Mouse (Mus musculus): ENCODE measurements around the gene Olfr275.
"Not testable (repeated sequence)": the region's sequence is repeated elsewhere in the genome, so short reads cannot be mapped to it uniquely, and the experiment has no call there.

Olfr275 gene
- long read RNA-seq, experiment 1 = 0 reads
- long read RNA-seq, experiment 2 = 0 reads

DNA sequence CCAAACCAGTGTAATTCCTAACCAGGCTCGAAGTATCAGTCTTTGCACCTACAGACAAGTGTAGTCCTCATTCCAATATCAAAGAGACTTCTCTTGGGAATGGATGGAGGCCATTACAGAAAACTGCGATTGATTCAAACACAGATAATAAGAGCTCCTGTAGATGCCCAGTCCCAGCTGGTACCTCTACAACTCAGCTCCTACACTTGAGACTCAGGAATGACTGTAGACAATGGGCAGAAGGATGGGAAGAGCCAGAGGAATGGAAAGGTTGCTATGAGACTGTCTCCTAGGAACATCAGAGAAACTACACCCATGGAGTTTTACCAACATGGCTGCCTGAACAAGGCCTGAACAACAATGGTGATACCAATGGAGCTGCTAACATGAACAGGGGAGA, at the start of gene Olfr275:
Gene Olfr275, plus strand, starts transcription at position 301 of the 400 bp plus-strand sequence.
- intact Hi-C loops (cut with DNase I) = no loop called here

- intact Hi-C loops (cut with DNase I) = no loop called here
These were observed 48.8 kb upstream of the Olfr275 start for GRCm38 (mm10) chr4:52765612-52766011.

DNA sequence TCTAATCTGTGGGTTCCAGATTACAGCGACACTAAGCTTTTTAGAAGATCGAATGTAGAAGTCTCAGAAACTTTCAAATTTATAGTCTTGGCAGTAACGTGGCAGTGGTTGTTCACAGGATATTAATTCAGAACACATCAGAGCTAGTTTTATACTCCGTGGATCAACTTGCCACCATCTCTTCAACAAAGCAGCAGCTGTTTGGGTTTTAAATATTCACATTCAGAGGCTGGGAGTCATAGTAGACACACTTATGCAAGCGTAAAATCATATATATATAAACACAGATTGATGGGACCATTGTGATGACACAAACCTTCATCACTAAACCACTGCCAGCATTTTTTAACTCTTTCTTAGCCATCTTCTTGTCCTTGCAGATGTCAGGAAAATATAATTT, 42.2 kb upstream of the Olfr275 start:
- intact Hi-C loops (cut with DNase I) = no loop called here

- intact Hi-C loops (cut with DNase I) = no loop called here
These were observed 14.4 kb upstream of the Olfr275 start for GRCm38 (mm10) chr4:52800013-52800412.

GRCm38 (mm10) chr4:52811871-52812270, 2.5 kb upstream of the Olfr275 start:
- intact Hi-C loops (cut with DNase I) = no loop called here

- intact Hi-C loops (cut with DNase I) = no loop called here
These were observed 7.0 kb downstream of the Olfr275 start for GRCm38 (mm10) chr4:52821375-52821774.

DNA sequence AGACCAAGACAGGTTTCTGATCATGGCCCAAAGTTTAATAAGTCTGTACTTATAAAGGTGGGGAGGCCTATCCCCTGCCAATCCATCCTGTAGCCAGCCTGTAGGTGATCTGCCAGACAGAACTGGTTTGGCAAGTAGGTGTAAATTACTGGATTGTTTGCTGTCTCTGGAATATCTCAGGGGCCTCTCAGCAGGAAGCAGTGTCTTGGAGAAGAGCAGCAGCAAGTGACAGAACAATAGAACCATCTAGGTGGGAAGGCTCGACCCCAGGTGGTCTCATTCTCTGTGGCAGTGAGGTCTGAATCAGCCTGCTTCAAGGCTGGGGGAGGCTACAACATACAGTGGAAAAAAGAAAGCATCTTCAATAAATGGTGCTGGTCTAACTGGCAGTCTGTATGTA, 31.0 kb downstream of the Olfr275 start:
- intact Hi-C loops (cut with DNase I) = not testable (repeated sequence)

GRCm38 (mm10) chr4:52849039-52849635, 34.7 kb downstream of the Olfr275 start:
- intact Hi-C loops (cut with DNase I) = no loop called here

DNA sequence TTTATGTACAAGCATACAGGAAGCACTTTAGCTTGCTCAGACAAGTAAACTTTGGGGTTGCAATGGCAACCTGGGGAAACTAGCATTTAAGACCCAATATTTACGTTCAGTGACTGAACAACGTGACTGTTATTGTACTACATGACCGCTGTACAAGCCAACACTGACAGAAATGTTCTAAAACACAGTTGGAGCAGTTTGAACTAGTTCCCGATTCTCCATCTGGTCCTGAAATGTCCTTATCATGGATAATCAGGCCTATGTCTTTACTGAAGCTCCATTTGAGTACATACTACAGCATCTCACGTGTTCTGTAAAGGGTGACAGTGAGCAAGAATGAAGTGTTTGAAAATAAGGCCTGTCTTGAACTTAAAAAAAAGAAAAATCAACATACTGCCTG, 35.3 kb downstream of the Olfr275 start:
- intact Hi-C loops (cut with DNase I) = no loop called here

DNA sequence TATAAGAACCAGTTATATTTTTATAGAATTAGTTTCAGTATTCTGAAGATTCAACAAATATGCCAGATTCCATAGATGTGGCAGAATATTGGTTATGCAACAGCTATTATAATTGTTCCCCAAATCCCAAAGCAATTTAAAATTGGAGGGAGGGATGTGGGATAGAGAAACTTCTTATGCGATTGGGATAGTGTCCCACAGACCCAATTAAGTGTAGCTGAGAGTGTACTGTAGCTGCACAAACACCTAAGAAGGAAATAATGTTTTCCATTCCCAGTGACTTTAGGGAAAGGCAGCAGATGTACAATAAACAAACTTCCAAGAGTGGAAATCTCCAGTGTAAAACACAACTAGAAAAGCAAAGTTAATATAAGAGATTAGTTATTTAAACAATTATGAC, 44.7 kb downstream of the Olfr275 start, which contains the start of gene Olfr273:
Gene Olfr273, minus strand, starts transcription at position 101 of the 400 bp plus-strand sequence.
- intact Hi-C loops (cut with DNase I) = no loop called here

GRCm38 (mm10) chr4:52864156-52864555, 49.8 kb downstream of the Olfr275 start:
- intact Hi-C loops (cut with DNase I) = no loop called here
